In the genomic region with DNA sequence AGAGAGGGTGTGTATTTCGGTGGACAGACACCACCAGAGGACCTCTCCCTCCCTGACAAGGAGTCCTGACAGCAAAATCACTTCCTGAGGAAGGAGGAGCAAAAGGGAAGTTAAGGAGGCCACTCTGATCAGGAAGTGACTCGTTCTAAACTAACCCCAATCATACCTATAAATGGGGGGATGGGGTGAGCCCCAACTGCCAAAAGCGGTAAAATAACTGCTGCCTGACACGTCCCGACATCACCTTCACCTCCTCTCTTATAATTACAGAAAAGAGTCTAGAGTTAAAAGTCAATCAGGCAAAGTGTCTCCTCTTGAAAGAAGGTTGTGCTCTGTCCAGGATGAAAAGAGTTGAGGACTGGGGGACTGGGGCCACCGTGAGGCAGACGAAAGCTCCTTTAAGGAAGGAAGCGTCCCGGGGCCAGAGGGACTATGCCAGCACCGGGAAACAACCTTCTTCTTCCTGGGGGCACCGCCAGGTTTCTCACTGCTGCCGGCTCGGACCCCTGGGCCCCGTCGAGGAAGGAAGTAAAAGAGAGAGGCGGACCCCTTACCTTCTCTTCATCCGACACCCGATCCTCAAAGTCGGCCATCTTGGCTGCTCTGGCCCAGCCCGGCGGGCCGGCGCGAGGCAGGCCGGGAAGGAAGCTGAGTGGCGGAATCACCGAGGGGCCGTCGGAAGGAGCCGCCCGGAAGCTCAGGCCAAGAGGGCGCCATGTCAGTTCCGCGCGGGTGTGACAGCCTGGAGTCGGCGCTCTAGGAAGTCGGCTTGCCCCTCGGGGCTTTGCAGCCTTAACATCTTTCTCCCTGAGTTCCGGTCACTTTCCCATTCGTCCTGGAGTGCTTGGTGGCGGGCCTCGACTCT, we compare ENCODE assay signal across 7 mouse cellular contexts. TPM values are rescaled to one million over a fixed set of nuclear protein-coding genes. Genes with fewer than 3 reads are reported as not detected.
DNase-seq lines count a peak whose midpoint lies in the region; ATAC-seq and TF ChIP-seq lines count a peak whose summit lies in the region.

Gene St7l (plus strand): TSS at position 220 of the 865 bp plus-strand sequence.
Gene Capza1 (minus strand): TSS at position 720 of the 865 bp plus-strand sequence.

- H3K4me3 ChIP-seq in intestine, embryonic 15.5 days (replicated peaks), result peak within 1 kb of the TSS; percentile 79
- H3K4me3 ChIP-seq in midbrain, embryonic 10.5 days, result peak within 1 kb of the TSS; percentile 98
- peak within 1 kb of the TSS; percentile 88 for H3K4me3 ChIP-seq in small intestine, adult 2 months (ENCODE audit: low read depth, low read length)

- peak within 1 kb of the TSS; percentile 97 for H3K27ac ChIP-seq in intestine, embryonic 15.5 days
- H3K27ac ChIP-seq in midbrain, embryonic 10.5 days (replicated peaks), result peak within 1 kb of the TSS; percentile 98
- peak within 1 kb of the TSS; percentile 99 for H3K27ac ChIP-seq in small intestine, adult 2 months (ENCODE audit: insufficient read depth, low read depth, low read length)

- H3K9me3 ChIP-seq in intestine, embryonic 15.5 days, result no peaks in the 10 kb centered on the region
- H3K9me3 ChIP-seq in midbrain, embryonic 10.5 days (replicated peaks), result no peaks in the 10 kb centered on the region

- ATAC-seq in intestine, embryonic 15.5 days, result peak; percentile 97

- TF ChIP-seq POLR2A in small intestine, adult 2 months (IDR thresholded peaks at IDR 0.05; ENCODE audit: low read depth, low read length), result peak; percentile 97

- H3K4me1 ChIP-seq in intestine, embryonic 15.5 days (replicated peaks), result peaks cover 12% of the 10 kb centered on the region; the same call in 1 of the 2 replicates
- H3K4me1 ChIP-seq in midbrain, embryonic 10.5 days, result peaks cover 36% of the 10 kb centered on the region
- peaks cover 5% of the 10 kb centered on the region; the same call in 1 of the 2 replicates for H3K4me1 ChIP-seq in small intestine, adult 2 months (ENCODE audit: control insufficient read depth, insufficient read depth, insufficient read length, low read length)

- intact Hi-C loops in left cerebral cortex, postnatal 25 days (cut with DNase I), result loop anchor here (2.0 to 10.0 kb wide), 3 partner anchors 75 to 189 kb away; partner anchors contain the start of genes Cttnbp2nl and Rhoc

- peak; percentile 94 for DNase-seq in adrenal gland, adult 2 months
- DNase-seq in embryo, embryonic 11 days, result peak; percentile 94
- DNase-seq in gastrocnemius, postnatal 25 days, result peak; percentile 91
- peak; percentile 92 to 93 for DNase-seq in left cerebral cortex, postnatal 25 days (ENCODE audit: low spot score in 2 of 2)
- peak; percentile 90 for DNase-seq in midbrain, embryonic 10.5 days (ENCODE audit: low spot score)

- peak within 1 kb of the TSS; percentile 90 for H3K9ac ChIP-seq in intestine, embryonic 15.5 days

- under 1% methylated on average over 43 of the region's 43 CpGs for WGBS in intestine, embryonic 15.5 days
- WGBS in midbrain, embryonic 10.5 days, result under 1% methylated on average over 43 of the region's 43 CpGs
- under 1% methylated on average over 43 of the region's 43 CpGs for WGBS in small intestine, adult 2 months

- H3K27me3 ChIP-seq in intestine, embryonic 15.5 days (replicated peaks), result no peaks in the 10 kb centered on the region
- H3K27me3 ChIP-seq in midbrain, embryonic 10.5 days (ENCODE audit: low read depth, poor library complexity, severe bottlenecking), result no peaks in the 10 kb centered on the region
- H3K27me3 ChIP-seq in small intestine, adult 2 months (ENCODE audit: control insufficient read depth, insufficient read depth, low read length), result no peaks in the 10 kb centered on the region

- TF ChIP-seq CTCF in small intestine, adult 2 months (IDR thresholded peaks at IDR 0.05; ENCODE audit: extremely low read depth, insufficient read length, insufficient replicate concordance, low read depth, low read length), result 0 out of 2 replicates have a peak, but pooled peaks have one; percentile 15

- H3K36me3 ChIP-seq in intestine, embryonic 15.5 days, result no peaks in the 10 kb centered on the region
- H3K36me3 ChIP-seq in midbrain, embryonic 10.5 days, result peaks cover 28% of the 10 kb centered on the region
- peaks cover 8% of the 10 kb centered on the region for H3K36me3 ChIP-seq in small intestine, adult 2 months (ENCODE audit: control insufficient read depth, insufficient read depth, low read length)

- H3K4me2 ChIP-seq in intestine, embryonic 15.5 days (replicated peaks), result peak within 1 kb of the TSS; percentile 68

RNA-seq across cellular contexts. Expression of gene St7l, which starts in this region (rescaled TPM):
- 10 to 100 TPM; 54.0 to 59.4 TPM for total RNA-seq in adrenal gland, adult 2 months (2021)
- 8.3 and 9.6 TPM in 2 replicates for polyA plus RNA-seq in adrenal gland, adult 2 months (2012; rRNA removed)
- total RNA-seq in gastrocnemius, postnatal 25 days (2021), result 10 to 100 TPM; 20.7 to 21.2 TPM
- polyA plus RNA-seq in intestine, embryonic 15.5 days (2015; fragmentation: Nextera tagmentation; extraction: Ambion mirVana), result 35.9 and 36.8 TPM in 2 replicates
- total RNA-seq in left cerebral cortex, postnatal 25 days (2021), result 10 to 100 TPM; 33.0 to 39.3 TPM
- 35.5 and 36.2 TPM in 2 replicates for polyA plus RNA-seq in midbrain, embryonic 10.5 days (2016; fragmentation: Nextera tagmentation; extraction: Ambion mirVana)
- 1.8 and 4.6 TPM in 2 replicates for polyA plus RNA-seq in small intestine, adult 2 months (2012; rRNA removed)

RNA-seq across cellular contexts. Expression of gene Capza1, which starts in this region (rescaled TPM):
- total RNA-seq in adrenal gland, adult 2 months (2021), result 100 to 1,000 TPM in 1 of 2 experiments, 10 to 100 TPM in 1; 77.7 to 109 TPM
- polyA plus RNA-seq in adrenal gland, adult 2 months (2012; rRNA removed), result 5.8 and 7.3 TPM in 2 replicates
- total RNA-seq in gastrocnemius, postnatal 25 days (2021), result 10 to 100 TPM; 27.9 to 28.1 TPM
- 186 and 196 TPM in 2 replicates for polyA plus RNA-seq in intestine, embryonic 15.5 days (2015; fragmentation: Nextera tagmentation; extraction: Ambion mirVana)
- 10 to 100 TPM; 34.5 to 40.5 TPM for total RNA-seq in left cerebral cortex, postnatal 25 days (2021)
- polyA plus RNA-seq in midbrain, embryonic 10.5 days (2016; fragmentation: Nextera tagmentation; extraction: Ambion mirVana), result 222 and 236 TPM in 2 replicates
- 9.9 and 18.9 TPM in 2 replicates for polyA plus RNA-seq in small intestine, adult 2 months (2012; rRNA removed)

Comparison
In these comparisons a context has a peak if more than half of its experiments do, and no peak if none do; other contexts are left out.
1. Peak in every context shown above with its lines: DNase-seq, ATAC-seq, H3K4me3 ChIP-seq and H3K27ac ChIP-seq.